ENCODE assay signal across 1 mouse cellular context in genomic region chr16:34032011-34032645, GRCm38 (mm10).
TF ChIP-seq lines count a peak whose summit lies in the region.

No protein-coding gene starts in this region.

TF ChIP-seq in MEL, 35 proteins besides CTCF, POLR2A, EP300 and RAD21 (continued from another document):
- TF ChIP-seq USF1 (IDR thresholded peaks at IDR 0.05; ENCODE audit: low read depth, low read length) (no peak), HCFC1 (IDR thresholded peaks at IDR 0.05; ENCODE audit: low read depth, low read length) (no peak), MAZ (IDR thresholded peaks at IDR 0.05; ENCODE audit: low read depth, low read length) (peak; percentile 6; the same call in 1 of the 2 replicates), SMC3 (IDR thresholded peaks at IDR 0.05; ENCODE audit: low read depth, low read length) (no peak; the same call in 1 of the 2 replicates), POLR2AphosphoS2 (IDR thresholded peaks at IDR 0.05; ENCODE audit: low read length) (no peak), CHD2 (IDR thresholded peaks at IDR 0.05; ENCODE audit: low read length) (no peak), TCF12 (IDR thresholded peaks at IDR 0.05; ENCODE audit: low read depth, low read length) (peak; percentile 68; the same call in 1 of the 2 replicates), UBTF (IDR thresholded peaks at IDR 0.05; ENCODE audit: borderline replicate concordance, insufficient read depth, low read depth, low read length) (no peak), ZNF384 (IDR thresholded peaks at IDR 0.05; ENCODE audit: low read depth, low read length) (no peak)
TF ChIP-seq in MEL: peak in this region for 10.
